Mouse (Mus musculus): ENCODE data around the gene Pygb.

GRCm38 (mm10) chr2:150782801-150783200 lies 3.7 kb upstream of the Pygb start:
- TF ChIP-seq CHD2 (IDR thresholded peaks at IDR 0.05; ENCODE audit: low read depth, low read length) (no peak), MAFK (IDR thresholded peaks at IDR 0.05; ENCODE audit: insufficient read depth, low read depth, low read length) (no peak), HCFC1 (IDR thresholded peaks at IDR 0.05; ENCODE audit: borderline replicate concordance, insufficient read depth, low read length) (no peak), ZC3H11A (IDR thresholded peaks at IDR 0.05; ENCODE audit: borderline replicate concordance, low read depth, low read length) (no peak), ZNF384 (IDR thresholded peaks at IDR 0.05; ENCODE audit: low read depth, low read length) (no peak)
